Mouse (Mus musculus): ENCODE measurements around the gene Tnrc6a. TPM values are rescaled to one million over a fixed set of nuclear protein-coding genes. Genes with fewer than 3 reads are reported as not detected.

Gene Tnrc6a
- polyA plus RNA-seq, 1 experiment from 2014 or later = 47.1 TPM

DNA sequence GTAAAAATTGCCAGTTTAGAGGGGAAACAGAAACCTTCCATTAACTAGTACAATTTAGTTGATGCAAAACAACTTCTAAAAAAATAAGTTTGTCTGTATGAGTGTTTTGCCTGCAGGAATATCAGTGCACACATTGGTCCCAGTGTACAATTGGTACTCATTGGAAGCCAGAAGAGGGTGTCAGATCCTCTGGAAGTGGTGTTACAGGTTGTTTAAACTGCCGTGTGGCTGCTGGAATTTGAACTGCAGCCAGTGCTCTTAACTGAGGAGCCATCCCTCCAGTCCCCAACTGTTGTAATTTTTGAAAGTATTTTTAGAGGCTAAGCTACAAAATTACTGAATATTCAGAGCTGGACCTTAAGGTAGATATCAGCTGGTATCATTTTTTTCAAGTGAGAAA is 4.3 kb downstream of the Tnrc6a start:
- H3K4me3 ChIP-seq = no peak overlapping the region
- no peak overlapping the region for H3K27ac ChIP-seq (replicated peaks)
- no peaks in the 10 kb centered on the region for H3K9me3 ChIP-seq
- no peak overlapping the region for H3K9ac ChIP-seq
- no peaks in the 10 kb centered on the region for H3K27me3 ChIP-seq
- no peak overlapping the region for H3K4me2 ChIP-seq
- H3K36me3 ChIP-seq = peaks cover 7% of the 10 kb centered on the region; the same call in 1 of the 2 replicates
- no peak for ATAC-seq (ENCODE audit: low read depth)
- peaks cover 73% of the 10 kb centered on the region for H3K4me1 ChIP-seq (replicated peaks)
- WGBS = 66% methylated on average over 1 of the region's 1 CpGs

GRCm38 (mm10) chr7:123129061-123129460 is 5.4 kb downstream of the Tnrc6a start:
- Histone ChIP-seq H3K36me3 (peaks cover 7% of the 10 kb centered on the region; the same call in 1 of the 2 replicates), H3K4me3 (no peak overlapping the region), H3K4me1 (replicated peaks) (peaks cover 76% of the 10 kb centered on the region), H3K9ac (no peak overlapping the region), H3K9me3 (no peaks in the 10 kb centered on the region), H3K4me2 (no peak overlapping the region), H3K27ac (replicated peaks) (no peak overlapping the region), H3K27me3 (no peaks in the 10 kb centered on the region)
- no peak for ATAC-seq (ENCODE audit: low read depth)
- WGBS = 84% methylated on average over 2 of the region's 2 CpGs

GRCm38 (mm10) chr7:123130198-123130597 is 6.5 kb downstream of the Tnrc6a start:
- Histone ChIP-seq H3K4me1 (replicated peaks) (peaks cover 83% of the 10 kb centered on the region), H3K27me3 (no peaks in the 10 kb centered on the region), H3K4me3 (no peak overlapping the region), H3K9ac (no peak overlapping the region), H3K9me3 (no peaks in the 10 kb centered on the region), H3K27ac (replicated peaks) (no peak overlapping the region), H3K36me3 (peaks cover 7% of the 10 kb centered on the region; the same call in 1 of the 2 replicates), H3K4me2 (no peak overlapping the region)
- ATAC-seq (ENCODE audit: low read depth) = no peak
- 49% methylated on average over 2 of the region's 2 CpGs for WGBS

DNA sequence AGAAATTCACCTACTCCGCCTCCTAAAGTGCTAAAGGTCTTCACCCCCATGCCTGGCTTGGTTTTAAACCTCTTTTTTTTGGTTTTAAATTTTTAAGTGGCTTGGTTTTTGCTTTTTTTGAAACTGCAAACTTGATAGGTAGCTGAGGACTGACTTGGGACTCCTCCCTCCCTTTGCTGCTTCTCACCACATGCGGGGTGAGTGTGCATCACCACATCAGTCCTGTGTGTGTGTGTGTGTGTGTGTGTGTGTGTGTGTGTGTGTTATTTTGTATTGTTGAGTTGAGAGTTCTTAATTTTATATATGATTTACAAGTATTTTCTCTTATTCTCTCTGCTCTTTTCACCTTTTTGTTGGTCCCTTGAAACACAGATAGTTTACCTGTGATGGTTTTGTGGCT is 8.7 kb downstream of the Tnrc6a start:
- Histone ChIP-seq H3K27me3 (no peaks in the 10 kb centered on the region), H3K4me1 (replicated peaks) (peaks cover 81% of the 10 kb centered on the region), H3K36me3 (peaks cover 3% of the 10 kb centered on the region; the same call in 1 of the 2 replicates), H3K4me2 (no peak overlapping the region), H3K9ac (no peak overlapping the region), H3K4me3 (no peak overlapping the region), H3K27ac (replicated peaks) (no peak overlapping the region), H3K9me3 (no peaks in the 10 kb centered on the region)
- 82% methylated on average over 2 of the region's 2 CpGs for WGBS
- ATAC-seq (ENCODE audit: low read depth) = no peak

DNA sequence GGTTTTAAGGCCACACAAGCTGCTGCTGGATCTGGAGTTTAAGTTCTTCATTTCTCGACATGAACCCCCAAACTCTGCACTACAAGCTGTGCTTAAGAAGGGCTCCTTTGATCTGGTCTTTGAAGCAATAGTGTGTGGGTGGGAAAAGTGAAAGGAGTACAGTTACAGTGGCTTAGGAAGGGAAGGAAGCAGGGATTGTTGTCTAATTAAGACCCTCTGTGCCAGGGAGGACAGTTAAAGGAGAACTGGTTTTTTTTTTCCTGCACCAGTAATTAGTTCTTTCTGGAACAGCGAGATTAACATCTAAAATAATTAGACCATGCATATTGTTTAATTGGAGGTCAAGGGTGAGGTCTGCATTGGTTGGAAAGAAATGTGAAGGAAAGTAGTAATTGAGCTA is 11.2 kb downstream of the Tnrc6a start:
- peaks cover 69% of the 10 kb centered on the region for H3K4me1 ChIP-seq (replicated peaks)
- WGBS = 49% methylated on average over 2 of the region's 2 CpGs

GRCm38 (mm10) chr7:123135655-123136054 is 12.0 kb downstream of the Tnrc6a start:
- no peaks in the 10 kb centered on the region for H3K27me3 ChIP-seq
- peaks cover 61% of the 10 kb centered on the region for H3K4me1 ChIP-seq (replicated peaks)
- no peak overlapping the region for H3K4me2 ChIP-seq
- WGBS = 91% methylated on average over 3 of the region's 3 CpGs
- no peak overlapping the region for H3K27ac ChIP-seq (replicated peaks)
- no peak overlapping the region for H3K9ac ChIP-seq
- H3K36me3 ChIP-seq = peaks cover 7% of the 10 kb centered on the region
- no peaks in the 10 kb centered on the region for H3K9me3 ChIP-seq
- no peak overlapping the region for H3K4me3 ChIP-seq
- no peak for ATAC-seq (ENCODE audit: low read depth)

More for the DNA sequence above, 11.2 kb downstream of the Tnrc6a start:
- Histone ChIP-seq H3K4me3 (no peak overlapping the region), H3K9me3 (no peaks in the 10 kb centered on the region), H3K27ac (replicated peaks) (no peak overlapping the region), H3K4me2 (no peak overlapping the region), H3K36me3 (peaks cover 5% of the 10 kb centered on the region; the same call in 1 of the 2 replicates), H3K9ac (no peak overlapping the region), H3K27me3 (no peaks in the 10 kb centered on the region)
- ATAC-seq (ENCODE audit: low read depth) = no peak

DNA sequence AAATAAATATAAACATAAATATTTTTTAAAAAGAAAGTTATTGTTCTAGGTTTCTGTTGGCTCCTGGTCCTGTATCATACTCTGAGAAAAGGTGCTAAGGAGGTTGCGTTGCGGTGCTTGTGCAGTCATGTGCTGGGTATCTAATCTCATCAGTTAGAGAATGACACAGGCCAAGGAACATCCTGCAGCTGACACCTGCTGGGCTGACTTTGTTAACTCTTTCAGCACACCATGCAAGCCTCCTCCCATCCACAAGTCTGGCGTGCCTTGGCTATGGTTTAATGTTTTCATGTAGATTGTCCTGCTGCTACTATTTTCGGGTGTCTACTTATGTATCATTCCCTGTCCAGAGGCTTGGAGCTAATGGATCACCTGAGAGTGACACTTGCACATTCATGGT is 14.3 kb downstream of the Tnrc6a start:
- Histone ChIP-seq H3K27me3 (no peaks in the 10 kb centered on the region), H3K9ac (no peak overlapping the region), H3K9me3 (no peaks in the 10 kb centered on the region), H3K4me2 (no peak overlapping the region), H3K4me1 (replicated peaks) (peaks cover 51% of the 10 kb centered on the region), H3K27ac (replicated peaks) (no peak overlapping the region), H3K36me3 (peaks cover 7% of the 10 kb centered on the region), H3K4me3 (no peak overlapping the region)
- ATAC-seq (ENCODE audit: low read depth) = no peak
- WGBS = 85% methylated on average over 4 of the region's 4 CpGs

DNA sequence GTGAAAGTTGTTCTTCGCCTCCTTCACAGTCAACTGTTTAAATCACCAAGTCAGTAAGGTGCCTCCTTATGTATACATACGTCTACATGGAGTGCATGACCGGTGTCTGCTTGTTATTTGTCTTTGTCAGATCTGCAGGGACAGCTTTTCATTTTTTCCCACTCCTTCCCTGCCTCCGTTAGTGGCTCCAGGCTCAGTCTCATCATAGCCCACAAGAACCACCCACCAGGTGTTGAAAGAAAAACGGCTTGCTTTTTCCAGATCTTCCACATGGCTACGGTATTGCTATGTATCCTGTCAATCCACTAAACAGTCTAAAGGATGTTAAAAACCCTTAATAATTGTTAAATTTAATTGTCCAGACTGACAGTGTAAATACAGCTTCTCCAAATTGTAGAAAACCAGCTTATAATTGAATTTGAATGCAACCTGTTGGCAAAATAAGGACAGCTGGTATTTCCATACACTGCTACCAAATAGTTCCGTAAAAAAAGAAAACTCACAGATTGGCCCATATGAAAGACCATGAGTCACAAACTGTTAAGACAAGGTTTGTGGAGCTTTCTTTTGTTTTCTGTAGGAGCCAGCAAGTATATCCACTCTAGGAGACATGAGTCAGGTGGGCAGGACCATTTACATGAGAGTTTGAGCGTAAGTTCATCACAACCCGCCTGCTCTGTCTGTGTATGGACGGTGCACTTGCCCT is 22.6 kb downstream of the Tnrc6a start:
- H3K27me3 ChIP-seq = no peaks in the 10 kb centered on the region
- peaks cover 10% of the 10 kb centered on the region for H3K36me3 ChIP-seq
- no peak for ATAC-seq (ENCODE audit: low read depth)
- H3K4me3 ChIP-seq = no peak overlapping the region
- no peak overlapping the region for H3K9ac ChIP-seq
- 0 out of 2 replicates have a peak, but pooled peaks cover 7% of the 10 kb centered on the region for H3K4me1 ChIP-seq (replicated peaks)
- 89% methylated on average over 10 of the region's 10 CpGs for WGBS
- H3K9me3 ChIP-seq = no peaks in the 10 kb centered on the region
- H3K27ac ChIP-seq (replicated peaks) = no peak overlapping the region
- H3K4me2 ChIP-seq = no peak overlapping the region

GRCm38 (mm10) chr7:123147787-123148186 is 24.1 kb downstream of the Tnrc6a start:
- no peak for ATAC-seq (ENCODE audit: low read depth)
- H3K4me3 ChIP-seq = no peak overlapping the region
- no peaks in the 10 kb centered on the region for H3K9me3 ChIP-seq
- 93% methylated on average over 2 of the region's 2 CpGs for WGBS
- H3K27ac ChIP-seq (replicated peaks) = no peak overlapping the region
- H3K27me3 ChIP-seq = no peaks in the 10 kb centered on the region
- H3K4me2 ChIP-seq = no peak overlapping the region
- 0 out of 2 replicates have a peak, but pooled peaks cover under 1% of the 10 kb centered on the region for H3K4me1 ChIP-seq (replicated peaks)
- no peak overlapping the region for H3K9ac ChIP-seq
- H3K36me3 ChIP-seq = peaks cover 15% of the 10 kb centered on the region

DNA sequence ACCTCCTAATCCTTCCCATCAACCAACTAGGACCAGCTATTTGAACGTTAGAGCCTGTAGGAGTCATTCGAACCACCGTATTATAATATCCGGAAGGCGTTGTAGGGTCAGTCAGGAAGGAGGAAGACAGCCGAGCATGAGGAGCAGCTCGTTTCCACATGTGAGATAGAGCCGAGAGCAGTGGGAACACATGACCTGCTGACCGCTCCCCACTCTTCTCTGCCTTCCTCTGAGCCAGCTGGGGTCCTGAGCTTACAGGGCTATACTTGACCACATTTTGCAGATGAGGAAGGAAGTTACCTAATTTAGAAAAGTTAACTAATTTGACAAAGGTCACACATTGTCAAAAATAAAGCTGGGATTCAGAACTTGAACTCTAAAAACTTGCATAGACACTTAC is 25.2 kb downstream of the Tnrc6a start:
- H3K27me3 ChIP-seq = no peaks in the 10 kb centered on the region
- H3K36me3 ChIP-seq = peaks cover 22% of the 10 kb centered on the region
- no peak overlapping the region for H3K9ac ChIP-seq
- ATAC-seq (ENCODE audit: low read depth) = no peak
- no peak overlapping the region for H3K27ac ChIP-seq (replicated peaks)
- no peak overlapping the region for H3K4me2 ChIP-seq
- H3K4me3 ChIP-seq = no peak overlapping the region
- WGBS = 85% methylated on average over 9 of the region's 9 CpGs
- no peaks in the 10 kb centered on the region for H3K4me1 ChIP-seq (replicated peaks)
- H3K9me3 ChIP-seq = no peaks in the 10 kb centered on the region

GRCm38 (mm10) chr7:123162346-123162745 is 38.7 kb downstream of the Tnrc6a start:
- Histone ChIP-seq H3K27me3 (no peaks in the 10 kb centered on the region), H3K4me1 (replicated peaks) (no peaks in the 10 kb centered on the region), H3K27ac (replicated peaks) (no peak overlapping the region), H3K4me3 (no peak overlapping the region), H3K9ac (no peak overlapping the region), H3K9me3 (no peaks in the 10 kb centered on the region), H3K36me3 (peaks cover 67% of the 10 kb centered on the region), H3K4me2 (no peak overlapping the region)
- 91% methylated on average over 10 of the region's 10 CpGs for WGBS
- ATAC-seq (ENCODE audit: low read depth) = no peak

- Histone ChIP-seq H3K9ac (no peak overlapping the region), H3K4me1 (replicated peaks) (no peaks in the 10 kb centered on the region), H3K27ac (replicated peaks) (no peak overlapping the region), H3K9me3 (no peaks in the 10 kb centered on the region), H3K4me2 (no peak overlapping the region), H3K4me3 (no peak overlapping the region), H3K27me3 (no peaks in the 10 kb centered on the region), H3K36me3 (peaks cover 99% of the 10 kb centered on the region)
- ATAC-seq (ENCODE audit: low read depth) = no peak
- WGBS = 89% methylated on average over 2 of the region's 2 CpGs
Observed at GRCm38 (mm10) chr7:123167436-123167835, 43.8 kb downstream of the Tnrc6a start.

DNA sequence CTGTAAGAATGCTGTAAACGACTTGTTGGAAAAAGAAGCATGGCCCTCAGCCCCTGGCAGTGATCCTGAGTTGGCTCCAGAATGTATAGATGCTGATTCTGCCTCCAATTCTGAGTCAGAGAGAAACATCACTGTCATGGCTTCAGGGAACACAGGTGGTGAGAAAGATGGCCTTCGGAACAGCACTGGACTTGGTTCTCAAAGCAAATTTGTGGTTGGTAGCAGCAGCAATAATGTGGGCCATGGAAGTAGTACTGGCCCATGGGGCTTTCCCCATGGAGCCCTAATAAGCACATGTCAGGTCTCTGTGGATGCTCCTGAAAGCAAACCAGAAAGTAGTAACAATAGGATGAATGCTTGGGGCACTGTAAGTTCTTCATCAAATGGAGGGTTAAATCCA is 45.9 kb downstream of the Tnrc6a start:
- Histone ChIP-seq H3K9ac (no peak overlapping the region), H3K4me3 (no peak overlapping the region), H3K27me3 (no peaks in the 10 kb centered on the region), H3K27ac (replicated peaks) (no peak overlapping the region), H3K4me1 (replicated peaks) (no peaks in the 10 kb centered on the region), H3K9me3 (no peaks in the 10 kb centered on the region), H3K4me2 (no peak overlapping the region), H3K36me3 (peaks cover 96% of the 10 kb centered on the region)
- no peak for ATAC-seq (ENCODE audit: low read depth)
- 94% methylated on average over 2 of the region's 2 CpGs for WGBS

All from neural tube, embryonic 13.5 days (tissue).